Mouse (Mus musculus) cerebellum, adult 2 months (tissue): ENCODE data around the gene Cad. TPM values are rescaled to one million over a fixed set of nuclear protein-coding genes. Genes with fewer than 3 reads are reported as not detected.

Source experiments
- DNase-seq, 2 experiments: peaks; one replicate each; pipeline ENCODE4 v3.0.0; 2021
- H3K27ac ChIP-seq: fragments of 200-500 bp; 2 replicates; pipeline ENCODE4 v1.5.1; 2012; ENCODE audit warnings: low read length, control low read depth, inconsistent platforms; ENCODE audit not compliant: insufficient read depth
- H3K27me3 ChIP-seq: fragments of 200-500 bp; 2 replicates; pipeline ENCODE4 v1.6.1; 2012; ENCODE audit warnings: inconsistent platforms, mild to moderate bottlenecking, low read length, moderate library complexity; ENCODE audit not compliant: control insufficient read depth, insufficient read depth
- H3K4me1 ChIP-seq: fragments of 200-500 bp; 2 replicates; pipeline ENCODE4 v1.6.1; 2011; ENCODE audit warnings: low read length; ENCODE audit not compliant: control insufficient read depth, insufficient read depth
- H3K4me3 ChIP-seq: fragments of 200-500 bp; replicated peaks from 2 replicates; pipeline ENCODE3; 2011; ENCODE audit warnings: mild to moderate bottlenecking, low read depth, low read length, control low read depth; ENCODE audit not compliant: insufficient read depth
- CTCF ChIP-seq: fragments of 200-500 bp; IDR thresholded peaks from 2 replicates; pipeline ENCODE4 v1.5.1; 2011; ENCODE audit warnings: low read depth, mild to moderate bottlenecking, control low read depth, low read length, moderate library complexity, borderline replicate concordance; ENCODE audit not compliant: insufficient read depth
- POLR2A ChIP-seq: fragments of 200-500 bp; IDR thresholded peaks from 2 replicates; pipeline ENCODE4 v1.6.1; 2011; ENCODE audit warnings: low read length, control low read depth, borderline replicate concordance; ENCODE audit not compliant: insufficient read depth
- WGBS: fragments of 180-500 bp; shearing (Covaris S2); methylation state at CpG from one replicate; pipeline ENCODE4 v1.1.7; 2018; 5-methylcytosine and 5-hydroxymethylcytosine counted together
- polyA plus RNA-seq: library from polyadenylated mRNA; depleted of rRNA; stranded (reverse); fragments of >200 nt; gene quantifications from 2 replicates; pipeline ENCODE4 v1.2.3, GENCODE M21; 2012; rRNA removed

The Cad gene
- polyA plus RNA-seq, 1 experiment: 21.7 TPM

- no peak for DNase-seq
- TF ChIP-seq CTCF: no peak
- Histone ChIP-seq H3K27ac (no peak within 1 kb of the TSS), H3K27me3 (no peaks in the 10 kb centered on the region), H3K4me3 (no peak within 1 kb of the TSS), H3K4me1 (no peaks in the 10 kb centered on the region)
- WGBS: 88% methylated on average over 9 of the region's 9 CpGs
These were observed 51.3 kb downstream of the Cad start, which contains the start of gene Dnajc5g for GRCm38 (mm10) chr5:31105814-31106335. Gene Dnajc5g, plus strand, starts transcription at chr5:31106285.

GRCm38 (mm10) chr5:31108000-31108490 lies 53.5 kb downstream of the Cad start, which contains the start of gene Slc30a3:
Gene Slc30a3, minus strand, starts transcription at chr5:31108237.
- TF ChIP-seq POLR2A (no peak), CTCF (no peak)
- 89% methylated on average over 18 of the region's 18 CpGs for WGBS

GRCm38 (mm10) chr5:31110781-31111180 lies 56.2 kb downstream of the Cad start:
- 27% methylated on average over 7 of the region's 7 CpGs for WGBS
- H3K4me1 ChIP-seq: no peaks in the 10 kb centered on the region
- DNase-seq: no peak
- no peak for TF ChIP-seq POLR2A
- no peak for TF ChIP-seq CTCF
- H3K27ac ChIP-seq: no peak overlapping the region
- H3K27me3 ChIP-seq: no peaks in the 10 kb centered on the region; the same call in 1 of the 2 replicates
- H3K4me3 ChIP-seq: no peak overlapping the region

More at GRCm38 (mm10) chr5:31108000-31108490, 53.5 kb downstream of the Cad start, which contains the start of gene Slc30a3:
- H3K27ac ChIP-seq: no peak within 1 kb of the TSS
- no peaks in the 10 kb centered on the region for H3K4me1 ChIP-seq
- no peak for DNase-seq
- H3K4me3 ChIP-seq: no peak within 1 kb of the TSS
- no peaks in the 10 kb centered on the region; the same call in 1 of the 2 replicates for H3K27me3 ChIP-seq

DNA sequence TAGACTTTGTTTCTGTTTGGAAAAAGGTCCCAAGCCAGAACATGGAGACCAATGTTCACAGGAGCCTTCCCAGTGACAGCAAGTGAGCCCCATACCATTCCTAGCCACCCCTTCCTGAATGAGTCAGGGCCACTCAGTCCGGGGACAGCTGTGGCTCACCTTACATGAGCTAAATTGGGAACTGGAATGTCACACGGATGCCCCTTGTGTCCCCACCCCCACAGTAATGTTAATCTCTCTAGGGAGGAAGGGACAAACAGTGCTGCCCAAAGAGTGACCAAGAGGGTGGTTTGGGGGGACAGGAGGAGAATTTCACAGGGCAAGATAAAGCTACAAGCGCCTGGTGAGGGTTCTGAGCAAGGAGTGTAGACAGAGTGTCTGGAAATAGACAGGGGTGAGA lies 61.8 kb downstream of the Cad start, which contains the start of gene Trim54:
TSS of gene Trim54 (plus strand) at position 359 of the 400 bp plus-strand sequence.
- Histone ChIP-seq H3K27ac (no peak within 1 kb of the TSS), H3K27me3 (no peaks in the 10 kb centered on the region; the same call in 1 of the 2 replicates), H3K4me1 (no peaks in the 10 kb centered on the region), H3K4me3 (no peak within 1 kb of the TSS)
- 58% methylated on average over 3 of the region's 3 CpGs for WGBS
- no peak for DNase-seq
- no peak for TF ChIP-seq CTCF

- 29% methylated on average over 10 of the region's 10 CpGs for WGBS
- no peak overlapping the region for H3K4me3 ChIP-seq
- TF ChIP-seq CTCF: no peak
- no peak for TF ChIP-seq POLR2A
- no peak overlapping the region for H3K27ac ChIP-seq
- H3K4me1 ChIP-seq: no peaks in the 10 kb centered on the region
- H3K27me3 ChIP-seq: no peaks in the 10 kb centered on the region; the same call in 1 of the 2 replicates
- DNase-seq: no peak
These were observed 62.3 kb downstream of the Cad start for GRCm38 (mm10) chr5:31116912-31117311.

DNA sequence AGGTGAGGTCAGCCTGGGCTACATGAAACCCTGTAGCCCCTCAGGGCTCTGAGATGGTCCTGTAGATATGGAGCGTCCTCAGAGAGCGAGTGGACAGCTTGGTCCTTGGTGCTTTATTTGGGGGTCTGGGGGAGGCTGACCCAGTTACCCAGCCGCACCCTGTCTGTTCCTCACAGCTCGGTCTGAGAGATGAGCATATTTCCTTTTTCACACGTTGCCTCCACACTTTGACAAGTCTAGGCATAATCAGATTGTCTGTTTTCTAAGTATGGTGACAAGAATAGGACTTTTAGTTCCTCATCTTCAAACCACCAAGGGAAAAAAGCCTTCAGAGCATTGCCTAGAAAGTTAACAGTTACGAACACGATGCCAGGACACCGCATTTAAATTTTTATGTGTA lies 66.5 kb downstream of the Cad start:
- no peaks in the 10 kb centered on the region for H3K27me3 ChIP-seq
- no peak overlapping the region for H3K27ac ChIP-seq
- no peaks in the 10 kb centered on the region for H3K4me1 ChIP-seq
- no peak for TF ChIP-seq POLR2A
- TF ChIP-seq CTCF: no peak
- WGBS: 83% methylated on average over 8 of the region's 8 CpGs
- no peak overlapping the region for H3K4me3 ChIP-seq
- no peak for DNase-seq

DNA sequence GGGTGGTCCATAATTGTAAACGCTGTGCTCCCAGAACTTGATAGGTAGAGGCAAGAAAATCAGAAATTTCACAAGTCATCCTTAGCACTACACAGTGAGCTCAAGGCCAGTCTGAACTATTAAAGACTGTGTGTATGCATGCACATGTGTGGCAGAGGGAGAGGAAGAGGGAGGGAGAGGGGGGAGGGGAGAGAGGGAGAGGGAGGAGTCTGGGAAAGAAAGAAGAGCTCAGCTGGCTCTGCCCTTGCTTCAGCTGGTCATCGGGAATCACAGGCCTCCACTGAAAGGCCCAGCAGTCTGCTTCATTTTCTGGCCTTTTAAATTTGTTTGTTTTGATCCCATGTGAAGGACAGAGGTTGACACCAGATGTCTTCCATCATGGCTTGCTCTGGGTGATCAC lies 68.9 kb downstream of the Cad start:
- no peak for TF ChIP-seq POLR2A
- no peak for TF ChIP-seq CTCF
- 38% methylated on average over 2 of the region's 2 CpGs for WGBS
- H3K27me3 ChIP-seq: no peaks in the 10 kb centered on the region
- no peaks in the 10 kb centered on the region for H3K4me1 ChIP-seq
- no peak for DNase-seq
- H3K4me3 ChIP-seq: no peak overlapping the region
- no peak overlapping the region for H3K27ac ChIP-seq

GRCm38 (mm10) chr5:31126050-31126449 lies 71.5 kb downstream of the Cad start:
- DNase-seq: no peak
- Histone ChIP-seq H3K27me3 (no peaks in the 10 kb centered on the region), H3K4me1 (no peaks in the 10 kb centered on the region), H3K4me3 (no peak overlapping the region), H3K27ac (no peak overlapping the region)
- WGBS: 36% methylated on average over 5 of the region's 5 CpGs
- no peak for TF ChIP-seq POLR2A
- no peak for TF ChIP-seq CTCF

Other genes starting within 250 kb of the Cad start
- 276 and 288 TPM in 2 replicates for gene Mapre3, start 240.1 kb upstream of the Cad start, polyA plus RNA-seq
- 64.6 and 67.2 TPM in 2 replicates for gene Tmem214, start 186.8 kb upstream of the Cad start, polyA plus RNA-seq
- gene Agbl5, start 166.1 kb upstream of the Cad start, polyA plus RNA-seq: 15.1 TPM in 2 replicates
- gene Ost4, start 147.0 kb upstream of the Cad start, polyA plus RNA-seq: 174 and 187 TPM in 2 replicates
- 1.7 and 2.6 TPM in 2 replicates for gene Emilin1, start 141.4 kb upstream of the Cad start, polyA plus RNA-seq
- gene Khk, start 133.3 kb upstream of the Cad start, polyA plus RNA-seq: 34.1 and 34.2 TPM in 2 replicates
- gene Cgref1, start 109.2 kb upstream of the Cad start, polyA plus RNA-seq: 16.7 and 18.5 TPM in 2 replicates
- 228 and 241 TPM in 2 replicates for gene Preb, start 94.4 kb upstream of the Cad start, polyA plus RNA-seq
- 0.28 and 0.29 TPM in 2 replicates for gene Tcf23, start 86.1 kb upstream of the Cad start, polyA plus RNA-seq
- gene Atraid, start 6.5 kb upstream of the Cad start, polyA plus RNA-seq: 170 and 175 TPM in 2 replicates
- 45.1 and 49.6 TPM in 2 replicates for gene Slc5a6, start 5.9 kb upstream of the Cad start, polyA plus RNA-seq
- gene Dnajc5g, start 51.5 kb downstream of the Cad start, polyA plus RNA-seq: not detected in 2 replicates
- gene Slc30a3, start 53.5 kb downstream of the Cad start, polyA plus RNA-seq: 19.7 and 23.5 TPM in 2 replicates
- gene Trim54, start 61.9 kb downstream of the Cad start, polyA plus RNA-seq: not detected in 2 replicates
- gene Ucn, start 84.0 kb downstream of the Cad start, polyA plus RNA-seq: 1.2 TPM in 1 of 2 replicates, not detected in the other
- gene Mpv17, start 99.5 kb downstream of the Cad start, polyA plus RNA-seq: 91.1 and 91.7 TPM in 2 replicates
- 3.9 and 4.1 TPM in 2 replicates for gene Gm29609, start 125.1 kb downstream of the Cad start, polyA plus RNA-seq
- gene Gtf3c2, start 125.4 kb downstream of the Cad start, polyA plus RNA-seq: 94.6 and 100 TPM in 2 replicates
- 124 and 125 TPM in 2 replicates for gene Snx17, start 138.4 kb downstream of the Cad start, polyA plus RNA-seq
- gene Eif2b4, start 138.7 kb downstream of the Cad start, polyA plus RNA-seq: 87.1 and 93.7 TPM in 2 replicates
- 44.5 and 45.4 TPM in 2 replicates for gene Zfp513, start 147.5 kb downstream of the Cad start, polyA plus RNA-seq
- 83.9 and 84.1 TPM in 2 replicates for gene Ppm1g, start 165.9 kb downstream of the Cad start, polyA plus RNA-seq
- gene Nrbp1, start 186.1 kb downstream of the Cad start, polyA plus RNA-seq: 143 and 148 TPM in 2 replicates
- gene Gm9970, start 186.5 kb downstream of the Cad start, polyA plus RNA-seq: 0.48 TPM in 1 of 2 replicates, not detected in the other
- gene Krtcap3, start 196.9 kb downstream of the Cad start, polyA plus RNA-seq: 4.3 and 5.2 TPM in 2 replicates
- 69.3 and 75.3 TPM in 2 replicates for gene Ift172, start 236.3 kb downstream of the Cad start, polyA plus RNA-seq
- gene Fndc4, start 241.3 kb downstream of the Cad start, polyA plus RNA-seq: 184 and 190 TPM in 2 replicates
- 1.2 and 1.4 TPM in 2 replicates for gene Gckr, start 242.7 kb downstream of the Cad start, polyA plus RNA-seq